Mouse (Mus musculus) urinary bladder, postnatal 14 days (tissue): ENCODE measurements around the gene Actl6a.
"Not testable (repeated sequence)": the region's sequence is repeated elsewhere in the genome, so short reads cannot be mapped to it uniquely, and the experiment has no call there.

Experiments
- DNase-seq: peaks from one replicate; pipeline ENCODE4 v3.0.0; 2021; ENCODE audit warnings: low spot score

Gene Actl6a

GRCm38 (mm10) chr3:32694737-32695582 lies 11.1 kb upstream of the Actl6a start:
- no peak for DNase-seq

- DNase-seq = no peak
These were observed 10.5 kb upstream of the Actl6a start for GRCm38 (mm10) chr3:32695583-32695980.

GRCm38 (mm10) chr3:32698228-32698863 lies 7.8 kb upstream of the Actl6a start:
- DNase-seq = peak; percentile 85

GRCm38 (mm10) chr3:32704021-32704420 lies 2.1 kb upstream of the Actl6a start:
- not testable (repeated sequence) for DNase-seq

GRCm38 (mm10) chr3:32704632-32705031 lies 1.5 kb upstream of the Actl6a start:
- not testable (repeated sequence) for DNase-seq

GRCm38 (mm10) chr3:32708052-32708367 lies 1.9 kb downstream of the Actl6a start:
- DNase-seq = no peak

- DNase-seq = peak; percentile 99
These were observed 2.5 kb downstream of the Actl6a start for GRCm38 (mm10) chr3:32708368-32709231.

- DNase-seq = no peak
These were observed 3.3 kb downstream of the Actl6a start for GRCm38 (mm10) chr3:32709388-32709787.

GRCm38 (mm10) chr3:32713711-32714110 lies 7.6 kb downstream of the Actl6a start:
- no peak for DNase-seq

- not testable (repeated sequence) for DNase-seq
These were observed 11.3 kb downstream of the Actl6a start for GRCm38 (mm10) chr3:32717403-32717802.

- DNase-seq = no peak
These were observed 12.2 kb downstream of the Actl6a start for GRCm38 (mm10) chr3:32718271-32718670.

GRCm38 (mm10) chr3:32724191-32724590 lies 18.1 kb downstream of the Actl6a start:
- no peak for DNase-seq

GRCm38 (mm10) chr3:32725951-32726350 lies 19.9 kb downstream of the Actl6a start:
- DNase-seq = no peak

GRCm38 (mm10) chr3:32727861-32728260 lies 21.8 kb downstream of the Actl6a start:
- no peak for DNase-seq

GRCm38 (mm10) chr3:32736244-32737171 lies 30.4 kb downstream of the Actl6a start, which contains the start of gene Ndufb5:
Ndufb5 (plus strand) TSS chr3:32736990.
- DNase-seq = peak; percentile 98

GRCm38 (mm10) chr3:32737172-32737655 lies 31.1 kb downstream of the Actl6a start, which contains the start of gene Mrpl47:
Mrpl47 (minus strand) TSS chr3:32737605.
- no peak for DNase-seq

GRCm38 (mm10) chr3:32738549-32738948 lies 32.5 kb downstream of the Actl6a start:
- DNase-seq = no peak

- no peak for DNase-seq
These were observed 36.2 kb downstream of the Actl6a start for GRCm38 (mm10) chr3:32742276-32742780.

GRCm38 (mm10) chr3:32745001-32745400 lies 38.9 kb downstream of the Actl6a start:
- no peak for DNase-seq

- not testable (repeated sequence) for DNase-seq
These were observed 39.3 kb downstream of the Actl6a start for GRCm38 (mm10) chr3:32745426-32745825.

GRCm38 (mm10) chr3:32748384-32748783 lies 42.3 kb downstream of the Actl6a start:
- no peak for DNase-seq
